Mouse (Mus musculus) urinary bladder, postnatal 0 days (tissue): ENCODE measurements around the gene U2af1l4. TPM values are rescaled to one million over a fixed set of nuclear protein-coding genes. Genes with fewer than 3 reads are reported as not detected.

Experiments
- microRNA-seq: library from miRNA; unstranded; fragments of <30 nt; microRNA quantifications from one replicate; pipeline ENCODE4, GENCODE M21; 2016
- polyA plus RNA-seq: library from polyadenylated mRNA; unstranded; fragments of >200 nt; fragmentation: Nextera tagmentation; extraction: Ambion mirVana; gene quantifications from 2 replicates; pipeline ENCODE4 v1.2.1, GENCODE M21; 2015

U2af1l4 gene
- polyA plus RNA-seq = 69.5 and 73.2 TPM in 2 replicates

GRCm38 (mm10) chr7:30563117-30563905 is at the start of gene U2af1l4, which contains the start of the genes Gm49396 and Psenen:
TSS of gene U2af1l4 (plus strand) at chr7:30563301.
TSS of gene Gm49396 (plus strand) at chr7:30563344.
TSS of gene Psenen (minus strand) at chr7:30563627.

GRCm38 (mm10) chr7:30534633-30535577 is 28.2 kb upstream of the U2af1l4 start, which contains the start of gene Arhgap33:
TSS of gene Arhgap33 (minus strand) at chr7:30535060.

GRCm38 (mm10) chr7:30552102-30553020 is 10.7 kb upstream of the U2af1l4 start, which contains the start of the genes Hspb6 and Proser3:
TSS of gene Hspb6 (plus strand) at chr7:30552178.
TSS of gene Proser3 (minus strand) at chr7:30552299.

GRCm38 (mm10) chr7:30559443-30559954 is 3.6 kb upstream of the U2af1l4 start, which contains the start of gene Lin37:
TSS of gene Lin37 (minus strand) at chr7:30559838.

DNA sequence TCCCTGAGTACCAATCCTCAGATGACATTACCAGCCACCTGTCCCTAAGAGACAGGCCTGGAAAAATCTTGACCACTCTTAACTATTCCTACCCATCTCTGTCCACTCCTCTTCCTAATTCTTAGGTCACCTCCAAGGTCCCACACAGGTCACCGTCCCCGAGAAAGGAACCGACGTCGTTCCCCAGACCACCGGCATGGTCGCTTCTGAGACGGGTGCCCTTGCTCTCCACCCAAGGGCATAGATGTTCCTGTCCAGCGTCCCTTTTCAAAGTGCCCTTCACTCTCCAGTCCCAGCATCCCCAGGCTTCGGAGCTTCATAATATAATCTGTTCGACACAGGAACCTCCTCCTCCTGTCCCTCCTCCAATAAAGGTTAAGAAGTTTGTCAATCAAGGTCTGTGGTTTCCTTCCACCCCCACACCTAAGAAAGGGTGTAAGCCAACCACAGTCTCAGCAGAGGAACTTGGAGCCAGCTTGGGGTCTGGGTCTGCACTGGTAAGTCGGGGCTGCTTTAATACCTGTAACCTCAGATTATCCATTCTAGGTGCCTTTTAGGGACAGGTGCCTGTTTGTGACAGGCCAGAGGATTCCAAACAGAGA is 2.0 kb downstream of the U2af1l4 start, which contains the start of gene Igflr1:
Gene Igflr1, plus strand, starts transcription at position 458 of the 602 bp plus-strand sequence.

GRCm38 (mm10) chr7:30588676-30589434 is 25.8 kb downstream of the U2af1l4 start, which contains the start of gene Kmt2b:
TSS of gene Kmt2b (minus strand) at chr7:30588726.

DNA sequence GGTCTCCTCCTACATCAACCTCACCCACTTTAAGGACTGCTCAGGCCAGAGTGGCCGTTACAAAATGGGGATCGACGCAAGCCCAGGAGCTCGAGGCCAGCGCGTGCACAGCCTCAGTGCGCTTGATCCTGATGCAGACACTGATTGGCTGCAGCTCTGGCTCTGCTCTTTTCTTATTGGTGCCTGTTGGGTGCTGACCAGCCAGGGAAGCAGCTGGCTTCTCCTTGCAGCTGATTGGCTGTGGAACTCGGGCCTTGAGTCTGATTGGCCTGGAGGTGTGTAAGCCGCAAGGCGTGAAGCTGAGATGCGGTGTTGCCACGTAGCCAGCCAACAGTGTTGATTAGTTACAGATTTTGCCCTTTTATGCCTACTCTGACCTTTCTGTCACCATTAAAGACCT is 35.7 kb downstream of the U2af1l4 start, which contains the start of gene Zbtb32:
Gene Zbtb32, minus strand, starts transcription at position 124 of the 400 bp plus-strand sequence.

DNA sequence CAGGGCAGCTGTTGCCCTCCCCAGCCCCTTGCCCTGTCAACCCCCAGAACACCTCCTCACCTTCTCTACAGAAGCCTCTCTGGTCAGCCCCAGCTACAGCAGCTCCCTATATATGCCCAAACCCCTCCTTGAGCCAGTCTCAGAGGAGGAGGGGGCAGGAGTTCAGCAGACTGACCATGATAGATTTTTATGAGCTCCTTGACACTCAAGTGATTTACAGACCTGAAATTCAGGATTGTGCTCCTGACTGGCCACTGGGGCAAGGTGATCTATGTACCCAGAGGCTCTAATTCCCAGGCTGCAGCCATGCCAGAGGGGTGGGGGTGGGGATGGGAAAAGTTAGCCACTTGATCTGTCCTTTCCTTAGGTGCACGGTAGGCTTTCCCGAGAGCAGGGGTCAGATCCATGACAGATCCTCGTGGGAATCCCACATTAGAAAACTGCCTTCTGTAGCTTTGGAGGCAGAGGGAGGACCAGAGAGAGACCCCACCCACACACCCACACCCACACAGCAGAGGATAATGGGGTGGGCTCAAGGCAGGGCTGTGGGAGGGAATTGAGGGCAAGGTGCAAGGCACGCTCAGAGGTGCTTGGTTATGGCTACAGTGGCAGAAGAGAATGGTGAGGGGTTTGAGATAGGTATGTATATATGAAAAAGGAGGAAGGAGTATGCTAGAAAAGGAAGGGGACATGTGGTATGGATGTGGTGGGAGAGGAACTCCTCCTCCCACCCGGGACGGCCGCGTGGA is 49.7 kb downstream of the U2af1l4 start, which contains the start of gene Upk1a:
Gene Upk1a, minus strand, starts transcription at position 194 of the 749 bp plus-strand sequence.

Small RNA genes lying within 50 kb of the gene (microRNA-seq; reads per million reads assigned to microRNA genes)
- gene Gm38670 (4.0 reads per million, percentile 6 among the genes with 10 or more reads in this experiment), gene Mir3569 (not detected)

Other genes starting within 250 kb of the U2af1l4 start
- 3.8 and 4.1 TPM in 2 replicates for gene Syne4, start 248.5 kb upstream of the U2af1l4 start, polyA plus RNA-seq
- not detected in 2 replicates for gene E130208F15Rik, start 241.6 kb upstream of the U2af1l4 start, polyA plus RNA-seq
- 15.7 and 16.6 TPM in 2 replicates for gene Sdhaf1, start 239.4 kb upstream of the U2af1l4 start, polyA plus RNA-seq
- 2.8 and 3.7 TPM in 2 replicates for gene Lrfn3, start 200.5 kb upstream of the U2af1l4 start, polyA plus RNA-seq
- 74.3 and 230 TPM in 2 replicates for gene Tyrobp, start 149.5 kb upstream of the U2af1l4 start, polyA plus RNA-seq
- gene Hcst, start 143.4 kb upstream of the U2af1l4 start, polyA plus RNA-seq = 2.4 and 10.2 TPM in 2 replicates
- gene Nfkbid, start 141.6 kb upstream of the U2af1l4 start, polyA plus RNA-seq = 0.84 and 1.4 TPM in 2 replicates
- 8.7 and 9.1 TPM in 2 replicates for gene Aplp1, start 117.8 kb upstream of the U2af1l4 start, polyA plus RNA-seq
- not detected in 2 replicates for gene Kirrel2, start 105.6 kb upstream of the U2af1l4 start, polyA plus RNA-seq
- gene Nphs1, start 105.0 kb upstream of the U2af1l4 start, polyA plus RNA-seq = 0.12 TPM in 1 of 2 replicates, not detected in the other
- gene Prodh2, start 69.7 kb upstream of the U2af1l4 start, polyA plus RNA-seq = 0.21 and 0.36 TPM in 2 replicates
- 2.5 and 2.6 TPM in 2 replicates for gene Arhgap33, start 28.2 kb upstream of the U2af1l4 start, polyA plus RNA-seq
- gene Hspb6, start 11.1 kb upstream of the U2af1l4 start, polyA plus RNA-seq = 391 and 404 TPM in 2 replicates
- 3.2 and 3.9 TPM in 2 replicates for gene Proser3, start 11.0 kb upstream of the U2af1l4 start, polyA plus RNA-seq
- 21.1 and 25.6 TPM in 2 replicates for gene Lin37, start 3.5 kb upstream of the U2af1l4 start, polyA plus RNA-seq
- 2.7 and 2.8 TPM in 2 replicates for gene Gm49396, start within 50 bp of the U2af1l4 start, polyA plus RNA-seq
- gene Psenen, start 326 bp downstream of the U2af1l4 start, polyA plus RNA-seq = 114 and 127 TPM in 2 replicates
- gene Igflr1, start 2.1 kb downstream of the U2af1l4 start, polyA plus RNA-seq = 1.1 and 1.6 TPM in 2 replicates
- 4.8 TPM in 2 replicates for gene Kmt2b, start 25.4 kb downstream of the U2af1l4 start, polyA plus RNA-seq
- 2.4 and 3.5 TPM in 2 replicates for gene Zbtb32, start 35.6 kb downstream of the U2af1l4 start, polyA plus RNA-seq
- 1,486 and 1,535 TPM in 2 replicates for gene Upk1a, start 49.5 kb downstream of the U2af1l4 start, polyA plus RNA-seq
- 1,042 and 1,083 TPM in 2 replicates for gene Cox6b1, start 62.9 kb downstream of the U2af1l4 start, polyA plus RNA-seq
- not detected in 2 replicates for gene Etv2, start 72.6 kb downstream of the U2af1l4 start, polyA plus RNA-seq
- 87.7 and 91.8 TPM in 2 replicates for gene Rbm42, start 87.0 kb downstream of the U2af1l4 start, polyA plus RNA-seq
- 10.3 and 11.1 TPM in 2 replicates for gene Haus5, start 101.7 kb downstream of the U2af1l4 start, polyA plus RNA-seq
- gene Pmis2, start 108.3 kb downstream of the U2af1l4 start, polyA plus RNA-seq = not detected in 2 replicates
- gene 2200002J24Rik, start 135.6 kb downstream of the U2af1l4 start, polyA plus RNA-seq = 0.39 TPM in 1 of 2 replicates, not detected in the other
- gene Atp4a, start 148.9 kb downstream of the U2af1l4 start, polyA plus RNA-seq = 0.13 and 0.69 TPM in 2 replicates
- gene Tmem147, start 166.2 kb downstream of the U2af1l4 start, polyA plus RNA-seq = 155 and 184 TPM in 2 replicates
- gene Gapdhs, start 180.4 kb downstream of the U2af1l4 start, polyA plus RNA-seq = 0.12 TPM in 1 of 2 replicates, not detected in the other
- gene Sbsn, start 188.2 kb downstream of the U2af1l4 start, polyA plus RNA-seq = 13.6 and 17.0 TPM in 2 replicates
- 97.2 and 160 TPM in 2 replicates for gene Dmkn, start 200.5 kb downstream of the U2af1l4 start, polyA plus RNA-seq
- 135 and 161 TPM in 2 replicates for gene Krtdap, start 224.6 kb downstream of the U2af1l4 start, polyA plus RNA-seq